Mouse (Mus musculus) myocyte (in vitro differentiated cells): ENCODE data around the gene Rnf19b.

ENCODE experiments used
- E2F4 ChIP-seq: IDR thresholded peaks from one replicate; pipeline ENCODE4 v1.6.1; 2011; ENCODE audit warnings: mild to moderate bottlenecking, control low read depth, moderate library complexity; ENCODE audit not compliant: insufficient read depth
- MAX ChIP-seq: IDR thresholded peaks from one replicate; pipeline ENCODE4 v1.6.1; 2011; ENCODE audit warnings: low read depth, mild to moderate bottlenecking, control low read depth
- POLR2A ChIP-seq: IDR thresholded peaks from one replicate; pipeline ENCODE4 v1.6.1; 2011; ENCODE audit warnings: low read depth, mild to moderate bottlenecking, control low read depth, moderate library complexity; ENCODE audit not compliant: insufficient read length
- POLR2AphosphoS2 ChIP-seq: IDR thresholded peaks from one replicate; pipeline ENCODE4 v1.6.1; 2011; ENCODE audit warnings: low read depth, control low read depth; ENCODE audit not compliant: insufficient read length
- TCF12 ChIP-seq: IDR thresholded peaks from one replicate; pipeline ENCODE4 v1.6.1; 2011; ENCODE audit warnings: mild to moderate bottlenecking, control low read depth; ENCODE audit not compliant: poor library complexity, insufficient read depth, severe bottlenecking
- USF1 ChIP-seq: IDR thresholded peaks from one replicate; pipeline ENCODE4 v1.6.1; 2011; ENCODE audit warnings: low read depth, mild to moderate bottlenecking, control low read depth, moderate library complexity

- TF ChIP-seq E2F4: no peak
- no peak for TF ChIP-seq POLR2A
- no peak for TF ChIP-seq USF1
- no peak for TF ChIP-seq TCF12
- no peak for TF ChIP-seq MAX
- TF ChIP-seq POLR2AphosphoS2: no peak
Measured at GRCm38 (mm10) chr4:129062281-129063075, 4.4 kb downstream of the Rnf19b start.
